Mouse (Mus musculus) retina, postnatal 1 day (tissue): Measurements from ENCODE around the gene Hoxd8.

Experiments
- DNase-seq: peaks from one replicate; pipeline ENCODE4 v3.0.0-alpha.2; 2012

The Hoxd8 gene

GRCm38 (mm10) chr2:74736688-74737577 is 32.5 kb downstream of the Hoxd8 start:
- no peak for DNase-seq

GRCm38 (mm10) chr2:74737578-74738070 is 33.2 kb downstream of the Hoxd8 start:
- DNase-seq: no peak

GRCm38 (mm10) chr2:74738623-74739475 is 34.4 kb downstream of the Hoxd8 start:
- no peak for DNase-seq

- no peak for DNase-seq
Observed at GRCm38 (mm10) chr2:74739476-74739800, 35.0 kb downstream of the Hoxd8 start.

GRCm38 (mm10) chr2:74739869-74740268 is 35.5 kb downstream of the Hoxd8 start:
- no peak for DNase-seq

GRCm38 (mm10) chr2:74740311-74741091 is 36.1 kb downstream of the Hoxd8 start:
- peak; percentile 48 for DNase-seq

- DNase-seq: no peak
Observed at GRCm38 (mm10) chr2:74741252-74741978, 37.0 kb downstream of the Hoxd8 start.

- DNase-seq: no peak
Observed at GRCm38 (mm10) chr2:74741979-74742277, 37.5 kb downstream of the Hoxd8 start.

GRCm38 (mm10) chr2:74745540-74746297 is 41.3 kb downstream of the Hoxd8 start:
- no peak for DNase-seq

GRCm38 (mm10) chr2:74746298-74746921 is 42.0 kb downstream of the Hoxd8 start:
- no peak for DNase-seq

GRCm38 (mm10) chr2:74747006-74747405 is 42.6 kb downstream of the Hoxd8 start:
- DNase-seq: no peak

- DNase-seq: no peak
Observed at GRCm38 (mm10) chr2:74747661-74748141, 43.3 kb downstream of the Hoxd8 start.

GRCm38 (mm10) chr2:74748436-74748995 is 44.1 kb downstream of the Hoxd8 start:
- no peak for DNase-seq

GRCm38 (mm10) chr2:74749337-74750121 is 45.1 kb downstream of the Hoxd8 start:
- peak; percentile 80 for DNase-seq

- DNase-seq: no peak
Observed at GRCm38 (mm10) chr2:74750731-74751250, 46.4 kb downstream of the Hoxd8 start.

GRCm38 (mm10) chr2:74751861-74752260 is 47.4 kb downstream of the Hoxd8 start:
- DNase-seq: no peak

- peak; percentile 60 for DNase-seq
Observed at GRCm38 (mm10) chr2:74752431-74753174, 48.2 kb downstream of the Hoxd8 start.

GRCm38 (mm10) chr2:74753175-74753523 is 48.7 kb downstream of the Hoxd8 start:
- no peak for DNase-seq

- no peak for DNase-seq
Observed at GRCm38 (mm10) chr2:74753711-74754110, 49.3 kb downstream of the Hoxd8 start.
